7 mouse cellular contexts compared by ENCODE assay signal in the genomic region with DNA sequence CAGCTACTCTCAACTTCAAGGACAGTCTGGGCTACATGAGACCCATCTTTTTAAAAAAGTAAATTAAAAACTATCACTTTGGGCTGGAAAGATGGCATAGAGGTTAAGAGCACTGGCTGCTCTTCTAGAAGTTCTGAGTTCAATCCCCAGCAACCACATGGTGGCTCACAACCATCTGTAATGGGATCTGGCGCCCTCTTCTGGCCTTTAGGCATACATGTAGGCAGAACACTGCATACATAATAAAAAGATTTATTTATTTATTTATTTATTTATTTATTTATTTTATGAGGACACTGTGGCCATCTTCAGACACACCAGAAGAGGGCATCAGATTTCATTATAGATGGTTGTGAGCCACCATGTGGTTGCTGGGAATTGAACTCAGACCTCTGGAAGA. TPM values are rescaled to one million over a fixed set of nuclear protein-coding genes. Genes with fewer than 3 reads are reported as not detected.
A peak's percentile ranks its signal among the peaks of the same experiment; 100 is the strongest.
DNase-seq lines count a peak whose midpoint lies in the region; ATAC-seq and TF ChIP-seq lines count a peak whose summit lies in the region.
"Not testable (repeated sequence)": the region's sequence is repeated elsewhere in the genome, so short reads cannot be mapped to it uniquely, and the experiment has no call there.

No protein-coding gene starts in this region.

- TF ChIP-seq EP300 in CH12.LX (IDR thresholded peaks at IDR 0.05; ENCODE audit: low read length): not testable (repeated sequence)

- dilution Hi-C loops in CH12.LX (cut with MboI; ENCODE audit: extremely low pct_ligation_motif_present, extremely low pct_unique_long_range_greater_than_20kb, low sequenced_read_pairs): not testable (repeated sequence)

- peaks cover 41% of the 10 kb centered on the region for H3K79me2 ChIP-seq in CH12.LX (replicated peaks; ENCODE audit: control insufficient read depth, extremely low read depth, insufficient read depth, poor library complexity, severe bottlenecking)

- not testable (repeated sequence) for H3K36me3 ChIP-seq in CH12.LX (replicated peaks in 1 of 2; ENCODE audit: control insufficient read depth in 1 of 2, insufficient read depth in 1 of 2, low read length in 1 of 2); hindbrain, embryonic 11.5 days (ENCODE audit: control insufficient read depth, insufficient read depth, low read length); spleen, adult 2 months (ENCODE audit: control insufficient read depth, insufficient read depth, low read length)

- 16% methylated on average over 1 of the region's 1 CpGs for WGBS in hindbrain, embryonic 11.5 days
- 34% methylated on average over 1 of the region's 1 CpGs for WGBS in spleen, adult 2 months

- not testable (repeated sequence) for ATAC-seq in hindbrain, embryonic 11.5 days (ENCODE audit: low FRiP score)

- in situ Hi-C loops in CH12.LX (cut with MboI; ENCODE audit: low pct_ligation_motif_present, low pct_unique_long_range_greater_than_20kb, low sequenced_read_pairs): not testable (repeated sequence)

- H3K4me2 ChIP-seq in CH12.LX (ENCODE audit: insufficient read depth, low read depth, poor library complexity, severe bottlenecking); hindbrain, embryonic 11.5 days (replicated peaks; ENCODE audit: low read depth, low read length): not testable (repeated sequence)

- H3K9ac ChIP-seq in CH12.LX (ENCODE audit: insufficient read depth, low read depth); hindbrain, embryonic 11.5 days (ENCODE audit: low read depth, low read length): not testable (repeated sequence)

- not testable (repeated sequence) for H3K4me3 ChIP-seq in CH12.LX (replicated peaks in 1 of 3; ENCODE audit: low read depth in 2 of 3, low read length in 2 of 3, poor library complexity in 1 of 3); hindbrain, embryonic 11.5 days (ENCODE audit: low read depth, low read length); left cerebral cortex, adult 2 months; spleen, adult 2 months (ENCODE audit: extremely low read depth, insufficient read depth, insufficient read length)

- not testable (repeated sequence) for H3K9me3 ChIP-seq in CH12.LX (replicated peaks; ENCODE audit: low read length); hindbrain, embryonic 11.5 days (ENCODE audit: control insufficient read depth, low read length)

- not testable (repeated sequence) for H3K4me1 ChIP-seq in CH12.LX (ENCODE audit: control insufficient read depth in 1 of 2, insufficient read depth in 2 of 2); hindbrain, embryonic 11.5 days (replicated peaks; ENCODE audit: control insufficient read depth, insufficient read depth, low read length); spleen, adult 2 months (ENCODE audit: control insufficient read depth, insufficient read depth, insufficient read length)

- not testable (repeated sequence) for TF ChIP-seq POLR2A in CH12.LX (IDR thresholded peaks at IDR 0.05; ENCODE audit: low read depth, low read length); spleen, adult 2 months (IDR thresholded peaks at IDR 0.05; ENCODE audit: low read depth, low read length)

- intact Hi-C loops in left cerebral cortex, adult 2 months (cut with DNase I): not testable (repeated sequence)

- H3K27ac ChIP-seq in CH12.LX (ENCODE audit: insufficient read depth, low read depth); hindbrain, embryonic 11.5 days (ENCODE audit: low read depth, low read length); left cerebral cortex, adult 2 months; spleen, adult 2 months (ENCODE audit: insufficient read depth, low read length): not testable (repeated sequence)

- peak; percentile 34 for DNase-seq in CH12.LX (ENCODE audit: extremely low read depth)
- peak; percentile 22 for DNase-seq in T-cell, adult 2 months (ENCODE audit: low spot score)
- peak; percentile 8 for DNase-seq in embryo, embryonic 10 days (ENCODE audit: low spot score)
- peak; percentile 34 for DNase-seq in hindbrain, embryonic 11.5 days (ENCODE audit: low spot score)
- not testable (repeated sequence) for DNase-seq in left cerebral cortex, adult 2 months (ENCODE audit: extremely low spot score in 1 of 2, low spot score in 2 of 2); spleen, adult 2 months (ENCODE audit: low read depth in 1 of 2, low spot score in 2 of 2)
- peak; percentile 41 for DNase-seq in lung, postnatal 36 days

- not testable (repeated sequence) for H3K27me3 ChIP-seq in CH12.LX (replicated peaks); hindbrain, embryonic 11.5 days (ENCODE audit: control insufficient read depth, insufficient read depth, low read length); spleen, adult 2 months (ENCODE audit: control insufficient read depth, insufficient read depth, low read length)

- TF ChIP-seq RAD21 in CH12.LX (IDR thresholded peaks at IDR 0.05; ENCODE audit: low read depth, low read length): not testable (repeated sequence)

- TF ChIP-seq CTCF in CH12.LX (conservative IDR thresholded peaks at IDR 0.05 in 1 of 2, IDR thresholded peaks at IDR 0.05 in 1 of 2; ENCODE audit: low read depth in 2 of 2, low read length in 2 of 2): peak in 1 of 2 experiments; percentile 57; a peak in 2 of 4 replicates
- TF ChIP-seq CTCF in left cerebral cortex, adult 2 months (IDR thresholded peaks at IDR 0.05): peak; percentile 42
- peak; percentile 15; the same call in 1 of the 2 replicates for TF ChIP-seq CTCF in spleen, adult 2 months (IDR thresholded peaks at IDR 0.05; ENCODE audit: extremely low read depth, insufficient read depth, insufficient read length, insufficient replicate concordance)

TF ChIP-seq in CH12.LX, 34 proteins besides CTCF, POLR2A, EP300 and RAD21:
- peak; percentile 18; the same call in 1 of the 2 replicates for TF ChIP-seq SMC3 (IDR thresholded peaks at IDR 0.05; ENCODE audit: low read depth, low read length)
TF ChIP-seq in CH12.LX: peak in this region for 1; not testable (repeated sequence) for 33.

RNA-seq across cellular contexts. Expression of gene Nkrf, which starts 3.8 kb away (rescaled TPM):
- total RNA-seq in CH12.LX (2012; rRNA removed) (7.0 and 10.1 TPM in 2 replicates), CH12.LX (2014; rRNA removed) (19.5 and 22.5 TPM in 2 replicates)
- polyA plus RNA-seq in CH12.LX (2012; ENCODE audit: insufficient read length, low read depth): 18.8 and 19.7 TPM in 2 replicates
- 7.9 and 8.4 TPM in 2 replicates for polyA plus RNA-seq in hindbrain, embryonic 11.5 days (2014; fragmentation: Nextera tagmentation; extraction: Ambion mirVana)
- total RNA-seq in left cerebral cortex, adult 2 months (2021): 10 to 100 TPM; 34.8 to 34.9 TPM
- 0.46 and 0.53 TPM in 2 replicates for polyA plus RNA-seq in spleen, adult 2 months (2012; rRNA removed)

RNA-seq across cellular contexts. Expression of gene C330007P06Rik, which starts 25.0 kb away (rescaled TPM):
- total RNA-seq in CH12.LX (2012; rRNA removed) (18.6 and 26.7 TPM in 2 replicates), CH12.LX (2014; rRNA removed) (61.2 and 70.3 TPM in 2 replicates)
- 47.9 and 53.0 TPM in 2 replicates for polyA plus RNA-seq in CH12.LX (2012; ENCODE audit: insufficient read length, low read depth)
- 38.9 and 41.4 TPM in 2 replicates for polyA plus RNA-seq in hindbrain, embryonic 11.5 days (2014; fragmentation: Nextera tagmentation; extraction: Ambion mirVana)
- 10 to 100 TPM; 36.6 to 37.7 TPM for total RNA-seq in left cerebral cortex, adult 2 months (2021)
- 8.4 and 11.0 TPM in 2 replicates for polyA plus RNA-seq in spleen, adult 2 months (2012; rRNA removed)

RNA-seq across cellular contexts. Expression of gene Ube2a, which starts 25.2 kb away (rescaled TPM):
- 30.7 and 48.7 TPM in 2 replicates for total RNA-seq in CH12.LX (2012; rRNA removed)
- 90.4 and 96.7 TPM in 2 replicates for total RNA-seq in CH12.LX (2014; rRNA removed)
- 96.6 and 141 TPM in 2 replicates for polyA plus RNA-seq in CH12.LX (2012; ENCODE audit: insufficient read length, low read depth)
- 123 and 138 TPM in 2 replicates for polyA plus RNA-seq in hindbrain, embryonic 11.5 days (2014; fragmentation: Nextera tagmentation; extraction: Ambion mirVana)
- 10 to 100 TPM; 42.3 to 44.0 TPM for total RNA-seq in left cerebral cortex, adult 2 months (2021)
- 19.8 and 21.9 TPM in 2 replicates for polyA plus RNA-seq in spleen, adult 2 months (2012; rRNA removed)
